Mouse (Mus musculus): Measurements from ENCODE around the gene Iqgap1. TPM values are rescaled to one million over a fixed set of nuclear protein-coding genes. Genes with fewer than 3 reads are reported as not detected.

The Iqgap1 gene
- polyA plus RNA-seq, 1 experiment from 2014 or later: 28.0 TPM

Other genes with a start within 250 kb of the Iqgap1 start
- gene Crtc3, start 137.1 kb downstream of the Iqgap1 start, polyA plus RNA-seq (2014; fragmentation: Nextera tagmentation; extraction: Ambion mirVana): 11.9 and 15.5 TPM in 2 replicates
- 3.3 and 3.8 TPM in 2 replicates for gene Zscan2, start 34.9 kb upstream of the Iqgap1 start, polyA plus RNA-seq (2014; fragmentation: Nextera tagmentation; extraction: Ambion mirVana)
- gene Wdr73, start 75.3 kb upstream of the Iqgap1 start, polyA plus RNA-seq (2014; fragmentation: Nextera tagmentation; extraction: Ambion mirVana): 40.5 and 41.6 TPM in 2 replicates
- 7.3 and 8.6 TPM in 2 replicates for gene Nmb, start 79.1 kb upstream of the Iqgap1 start, polyA plus RNA-seq (2014; fragmentation: Nextera tagmentation; extraction: Ambion mirVana)
- 169 and 201 TPM in 2 replicates for gene Sec11a, start 121.8 kb upstream of the Iqgap1 start, polyA plus RNA-seq (2014; fragmentation: Nextera tagmentation; extraction: Ambion mirVana)
- 15.9 TPM in 2 replicates for gene Zfp592, start 167.7 kb upstream of the Iqgap1 start, polyA plus RNA-seq (2014; fragmentation: Nextera tagmentation; extraction: Ambion mirVana)
- not detected in 2 replicates for gene Alpk3, start 231.6 kb upstream of the Iqgap1 start, polyA plus RNA-seq (2014; fragmentation: Nextera tagmentation; extraction: Ambion mirVana)

Data from forebrain, embryonic 11.5 days (tissue).